Mouse (Mus musculus) heart, adult 2 months (tissue): ENCODE results near the gene Htra3.

Experiments
- CTCF ChIP-seq: fragments of 200-600 bp; IDR thresholded peaks from 2 replicates; pipeline ENCODE4 v1.8.1; 2022; ENCODE audit warnings: antibody characterized with exemption, mild to moderate bottlenecking, moderate library complexity
- EP300 ChIP-seq: fragments of 200-500 bp; IDR thresholded peaks from 2 replicates; pipeline ENCODE4 v1.6.1; 2011; ENCODE audit warnings: low read depth, low read length, control low read depth; ENCODE audit not compliant: insufficient read depth
- POLR2A ChIP-seq: fragments of 200-500 bp; IDR thresholded peaks from 2 replicates; pipeline ENCODE4 v1.6.1; 2011; ENCODE audit warnings: mild to moderate bottlenecking, low read depth, low read length, control low read depth; ENCODE audit not compliant: insufficient read depth

DNA sequence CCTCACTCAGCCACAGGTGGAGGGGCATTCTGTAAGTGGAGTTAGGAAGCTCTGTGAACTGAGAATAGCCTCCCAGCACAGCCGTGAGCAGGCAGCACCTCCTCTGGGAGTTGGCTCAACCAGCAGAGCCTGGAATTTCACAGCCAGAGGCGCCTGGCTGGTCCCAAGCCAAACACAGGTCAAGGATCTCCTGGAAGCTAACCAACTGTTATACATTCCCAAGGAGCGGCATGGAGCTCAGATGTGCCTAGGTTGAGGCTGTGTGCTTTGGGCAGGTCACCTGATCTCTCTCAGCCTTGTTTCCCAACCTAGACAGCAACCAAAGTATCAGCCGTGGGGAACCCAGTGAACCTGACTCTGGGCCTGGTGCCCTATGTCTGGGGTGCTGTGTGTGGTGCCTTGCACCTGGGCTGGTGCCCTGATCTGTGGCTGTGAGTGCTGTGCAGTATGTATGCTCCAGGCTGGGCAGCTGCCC lies 5.5 kb downstream of the Htra3 start:
- TF ChIP-seq POLR2A, result no peak
- no peak for TF ChIP-seq CTCF
- TF ChIP-seq EP300, result no peak
